Mouse (Mus musculus) hindbrain, embryonic 16.5 days (tissue): ENCODE results near the gene Myo9b. TPM values are rescaled to one million over a fixed set of nuclear protein-coding genes. Genes with fewer than 3 reads are reported as not detected.

ENCODE experiments used
- ATAC-seq: fragments of 200-750 bp; cut with Nextera tagmentation; 2 replicates; pipeline ENCODE4 v1.8.0; 2017; ENCODE audit warnings: moderate TSS enrichment, moderate library complexity
- H3K27ac ChIP-seq: fragments of 300-500 bp; sonication (generic); 2 replicates; pipeline ENCODE4 v1.5.1; 2014; ENCODE audit warnings: low read depth, mild to moderate bottlenecking, control low read depth, low read length, moderate library complexity
- H3K27me3 ChIP-seq: fragments of 300-500 bp; sonication (generic); replicated peaks from 2 replicates; pipeline ENCODE4 v1.6.1; 2014; ENCODE audit warnings: low read length; ENCODE audit not compliant: control insufficient read depth, insufficient read depth
- H3K36me3 ChIP-seq: fragments of 300-500 bp; sonication (generic); 2 replicates; pipeline ENCODE4 v1.6.1; 2014; ENCODE audit warnings: mild to moderate bottlenecking, low read length, moderate library complexity, mixed read lengths; ENCODE audit not compliant: control insufficient read depth, insufficient read depth
- H3K4me1 ChIP-seq: fragments of 300-500 bp; sonication (generic); 2 replicates; pipeline ENCODE4 v1.6.1; 2014; ENCODE audit warnings: low read depth, low read length; ENCODE audit not compliant: control insufficient read depth, insufficient read depth
- H3K4me2 ChIP-seq: fragments of 300-500 bp; sonication (generic); 2 replicates; pipeline ENCODE4 v1.6.1; 2014; ENCODE audit warnings: mild to moderate bottlenecking, low read length, control low read depth, moderate library complexity
- H3K4me3 ChIP-seq: fragments of 300-500 bp; sonication (generic); 2 replicates; pipeline ENCODE4 v1.5.1; 2014; ENCODE audit warnings: mild to moderate bottlenecking, low read length, control low read depth, moderate library complexity
- H3K9ac ChIP-seq: fragments of 300-500 bp; sonication (generic); 2 replicates; pipeline ENCODE4 v1.6.1; 2014; ENCODE audit warnings: low read depth, mild to moderate bottlenecking, control low read depth, low read length, moderate library complexity
- H3K9me3 ChIP-seq: fragments of 300-500 bp; sonication (generic); 2 replicates; pipeline ENCODE4 v1.6.1; 2014; ENCODE audit warnings: mild to moderate bottlenecking, low read length, moderate library complexity; ENCODE audit not compliant: control insufficient read depth
- WGBS: fragments of 180-500 bp; shearing (Covaris S2); extraction: QIAGEN DNeasy Blood & Tissue Kit; methylation state at CpG from one replicate; pipeline ENCODE4 v1.1.7; 2014; 5-methylcytosine and 5-hydroxymethylcytosine counted together
- polyA plus RNA-seq: library from polyadenylated mRNA; unstranded; fragments of >200 nt; fragmentation: Nextera tagmentation; extraction: Ambion mirVana; gene quantifications from 2 replicates; pipeline ENCODE4 v1.2.1, GENCODE M21; 2015

The Myo9b gene
- polyA plus RNA-seq, 1 experiment from 2014 or later = 13.1 TPM

GRCm38 (mm10) chr8:71405401-71406098 is 133.0 kb downstream of the Myo9b start, which contains the start of gene Ankle1:
TSS of gene Ankle1 (plus strand) at chr8:71406010.
- WGBS = 16% methylated on average over 31 of the region's 33 CpGs
- peak; percentile 92 for ATAC-seq
- Histone ChIP-seq H3K9me3 (no peaks in the 10 kb centered on the region), H3K4me3 (peak within 1 kb of the TSS; percentile 56), H3K9ac (peak within 1 kb of the TSS; percentile 59), H3K36me3 (no peaks in the 10 kb centered on the region), H3K4me2 (peak within 1 kb of the TSS; percentile 99), H3K27me3 (no peaks in the 10 kb centered on the region), H3K27ac (no peak within 1 kb of the TSS), H3K4me1 (peaks cover 10% of the 10 kb centered on the region)

GRCm38 (mm10) chr8:71406099-71407015 is 133.8 kb downstream of the Myo9b start:
- H3K9ac ChIP-seq = peak overlapping the region; percentile 59

GRCm38 (mm10) chr8:71407441-71407840 is 134.9 kb downstream of the Myo9b start:
- Histone ChIP-seq H3K9ac (no peak overlapping the region), H3K36me3 (no peaks in the 10 kb centered on the region), H3K27ac (no peak overlapping the region), H3K4me2 (no peak overlapping the region), H3K4me3 (no peak overlapping the region), H3K9me3 (no peaks in the 10 kb centered on the region), H3K27me3 (no peaks in the 10 kb centered on the region), H3K4me1 (peaks cover 10% of the 10 kb centered on the region)
- WGBS = 92% methylated on average over 14 of the region's 14 CpGs
- no peak for ATAC-seq

More at GRCm38 (mm10) chr8:71406099-71407015, 133.8 kb downstream of the Myo9b start:
- ATAC-seq = peak; percentile 61
- Histone ChIP-seq H3K27me3 (no peaks in the 10 kb centered on the region), H3K27ac (no peak overlapping the region), H3K4me2 (peak overlapping the region; percentile 99), H3K36me3 (no peaks in the 10 kb centered on the region), H3K4me1 (peaks cover 10% of the 10 kb centered on the region), H3K9me3 (no peaks in the 10 kb centered on the region), H3K4me3 (peak overlapping the region; percentile 56)
- WGBS = under 1% methylated on average over 53 of the region's 55 CpGs

GRCm38 (mm10) chr8:71408231-71408630 is 135.7 kb downstream of the Myo9b start:
- ATAC-seq = no peak
- WGBS = 92% methylated on average over 4 of the region's 4 CpGs
- no peaks in the 10 kb centered on the region for H3K9me3 ChIP-seq

More at GRCm38 (mm10) chr8:71408231-71408630, 135.7 kb downstream of the Myo9b start:
- Histone ChIP-seq H3K27me3 (no peaks in the 10 kb centered on the region), H3K4me2 (no peak overlapping the region), H3K27ac (no peak overlapping the region), H3K4me3 (no peak overlapping the region), H3K36me3 (no peaks in the 10 kb centered on the region), H3K4me1 (peaks cover 10% of the 10 kb centered on the region), H3K9ac (no peak overlapping the region)

Other genes with a start within 250 kb of the Myo9b start
- 72.5 and 73.9 TPM in 2 replicates for gene Haus8, start 220 bp downstream of the Myo9b start, polyA plus RNA-seq
- gene Use1, start 94.1 kb downstream of the Myo9b start, polyA plus RNA-seq = 115 and 120 TPM in 2 replicates
- gene Ocel1, start 98.6 kb downstream of the Myo9b start, polyA plus RNA-seq = 5.5 and 6.3 TPM in 2 replicates
- gene Nr2f6, start 109.2 kb downstream of the Myo9b start, polyA plus RNA-seq = 20.7 and 23.6 TPM in 2 replicates
- 7.3 and 9.5 TPM in 2 replicates for gene Ushbp1, start 123.1 kb downstream of the Myo9b start, polyA plus RNA-seq
- 97.3 and 101 TPM in 2 replicates for gene Babam1, start 124.1 kb downstream of the Myo9b start, polyA plus RNA-seq
- gene Ankle1, start 133.3 kb downstream of the Myo9b start, polyA plus RNA-seq = 8.8 and 9.8 TPM in 2 replicates
- 172 and 182 TPM in 2 replicates for gene Abhd8, start 190.9 kb downstream of the Myo9b start, polyA plus RNA-seq
- gene Mrpl34, start 192.2 kb downstream of the Myo9b start, polyA plus RNA-seq = 168 and 172 TPM in 2 replicates
- gene Dda1, start 196.5 kb downstream of the Myo9b start, polyA plus RNA-seq = 240 and 247 TPM in 2 replicates
- 2.3 and 4.5 TPM in 2 replicates for gene Ano8, start 213.2 kb downstream of the Myo9b start, polyA plus RNA-seq
- 14.0 and 14.6 TPM in 2 replicates for gene Gtpbp3, start 215.4 kb downstream of the Myo9b start, polyA plus RNA-seq
- 12.0 and 12.5 TPM in 2 replicates for gene Plvap, start 239.0 kb downstream of the Myo9b start, polyA plus RNA-seq